Mouse (Mus musculus) monocyte, adult 5-6 weeks (primary cell): ENCODE results near the gene Aco2. TPM values are rescaled to one million over a fixed set of nuclear protein-coding genes. Genes with fewer than 3 reads are reported as not detected.
"Not testable (repeated sequence)": the region's sequence is repeated elsewhere in the genome, so short reads cannot be mapped to it uniquely, and the experiment has no call there.

Experiments
- ATAC-seq: fragments of 153-309, 156-312 bp; replicated peaks from 2 replicates; pipeline ENCODE4 v1.8.0; 2017; ENCODE audit warnings: mild to moderate bottlenecking; ENCODE audit not compliant: low TSS enrichment, insufficient number of reproducible peaks, severe bottlenecking, poor library complexity, low FRiP score
- total RNA-seq: library from RNA; stranded (forward); fragments of 200-1000, 200-491, 200-594 nt; gene quantifications from 3 replicates; pipeline ENCODE4 v1.2.3, GENCODE M21; 2017

Aco2 gene
- total RNA-seq, 1 experiment from 2014 or later: 150 TPM

- ATAC-seq: peak; percentile 33; the same call in 1 of the 2 replicates
These were observed 32.8 kb downstream of the Aco2 start for GRCm38 (mm10) chr15:81904939-81905338.

GRCm38 (mm10) chr15:81907953-81908352 is 35.8 kb downstream of the Aco2 start:
- no peak for ATAC-seq

GRCm38 (mm10) chr15:81908767-81909166 is 36.7 kb downstream of the Aco2 start:
- not testable (repeated sequence) for ATAC-seq

GRCm38 (mm10) chr15:81912498-81912897 is 40.4 kb downstream of the Aco2 start:
- no peak for ATAC-seq

GRCm38 (mm10) chr15:81914668-81915067 is 42.6 kb downstream of the Aco2 start:
- ATAC-seq: no peak

GRCm38 (mm10) chr15:81915663-81916062 is 43.6 kb downstream of the Aco2 start:
- ATAC-seq: no peak

GRCm38 (mm10) chr15:81917201-81917600 is 45.1 kb downstream of the Aco2 start:
- ATAC-seq: no peak

- peak; percentile 52; the same call in 1 of the 2 replicates for ATAC-seq
These were observed 45.7 kb downstream of the Aco2 start for GRCm38 (mm10) chr15:81917621-81918463.

- no peak for ATAC-seq
These were observed 47.0 kb downstream of the Aco2 start for GRCm38 (mm10) chr15:81919062-81919461.

- no peak for ATAC-seq
These were observed 48.6 kb downstream of the Aco2 start for GRCm38 (mm10) chr15:81920546-81921217.

GRCm38 (mm10) chr15:81921255-81921654 is 49.1 kb downstream of the Aco2 start:
- ATAC-seq: no peak

- ATAC-seq: no peak
These were observed 52.8 kb downstream of the Aco2 start for GRCm38 (mm10) chr15:81924933-81925332.

- ATAC-seq: peak; percentile 82
These were observed 53.8 kb downstream of the Aco2 start, which contains the start of gene Polr3h for GRCm38 (mm10) chr15:81925760-81926445. Polr3h (minus strand) TSS chr15:81926240.

GRCm38 (mm10) chr15:81926446-81926822 is 54.3 kb downstream of the Aco2 start:
- ATAC-seq: no peak

GRCm38 (mm10) chr15:81927741-81928140 is 55.6 kb downstream of the Aco2 start:
- ATAC-seq: no peak

- peak; percentile 32 for ATAC-seq
These were observed 56.2 kb downstream of the Aco2 start for GRCm38 (mm10) chr15:81928277-81928676.

- no peak for ATAC-seq
These were observed 60.9 kb downstream of the Aco2 start for GRCm38 (mm10) chr15:81932951-81933470.

- ATAC-seq: peak; percentile 52
These were observed 61.9 kb downstream of the Aco2 start for GRCm38 (mm10) chr15:81933986-81934385.
